Mouse (Mus musculus): ENCODE data around the gene Frmd6. TPM values are rescaled to one million over a fixed set of nuclear protein-coding genes. Genes with fewer than 3 reads are reported as not detected.

Gene Frmd6
- polyA plus RNA-seq (2017; shearing (Covaris generic)), result 11.4 TPM

DNA sequence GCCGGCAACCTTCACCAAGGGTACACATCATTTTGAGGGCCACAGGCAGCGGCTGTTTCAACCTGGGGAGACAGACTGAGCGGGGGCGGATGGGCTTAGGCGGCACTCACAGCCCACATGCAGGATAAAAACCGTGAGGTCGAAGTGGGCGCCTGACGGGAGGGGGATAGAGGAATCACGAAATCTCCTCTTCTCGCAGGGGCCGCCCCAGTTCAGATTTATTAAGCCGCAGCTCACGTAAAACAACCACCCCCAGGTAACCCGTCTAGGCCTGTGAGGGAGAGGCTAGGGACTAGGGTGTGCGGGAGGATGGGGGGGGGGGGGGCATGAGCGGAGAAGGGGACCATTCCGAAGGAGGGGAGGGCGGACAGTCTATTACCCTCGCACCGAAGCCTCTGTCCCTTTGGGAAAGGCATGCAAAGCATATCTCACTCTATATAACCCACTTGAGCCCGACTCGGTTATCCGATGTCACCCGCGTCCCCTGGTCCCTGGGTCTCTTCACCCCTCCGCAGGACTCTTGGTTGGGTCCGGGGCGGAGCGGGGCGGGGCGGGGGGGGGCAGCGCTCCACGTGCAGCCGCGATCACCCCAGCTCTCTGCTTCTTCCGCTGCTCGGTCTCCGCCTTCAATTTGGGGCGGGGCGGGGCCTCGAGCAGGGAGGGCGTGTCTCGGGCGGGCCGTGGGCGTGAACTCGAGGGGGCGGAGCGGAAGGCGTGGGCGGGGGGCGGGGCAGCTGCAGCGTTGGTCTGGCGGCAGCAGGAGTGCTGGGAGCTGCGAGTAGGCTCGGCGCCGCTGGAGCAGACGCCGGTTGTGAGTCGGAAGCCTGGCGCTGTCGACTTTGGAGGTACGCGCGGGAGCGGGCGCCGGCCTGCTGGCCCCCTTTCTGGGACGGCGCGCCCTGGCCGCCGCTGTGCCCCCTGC, at the start of gene Frmd6:
Gene Frmd6, plus strand, starts transcription at position 786 of the 922 bp plus-strand sequence.

DNA sequence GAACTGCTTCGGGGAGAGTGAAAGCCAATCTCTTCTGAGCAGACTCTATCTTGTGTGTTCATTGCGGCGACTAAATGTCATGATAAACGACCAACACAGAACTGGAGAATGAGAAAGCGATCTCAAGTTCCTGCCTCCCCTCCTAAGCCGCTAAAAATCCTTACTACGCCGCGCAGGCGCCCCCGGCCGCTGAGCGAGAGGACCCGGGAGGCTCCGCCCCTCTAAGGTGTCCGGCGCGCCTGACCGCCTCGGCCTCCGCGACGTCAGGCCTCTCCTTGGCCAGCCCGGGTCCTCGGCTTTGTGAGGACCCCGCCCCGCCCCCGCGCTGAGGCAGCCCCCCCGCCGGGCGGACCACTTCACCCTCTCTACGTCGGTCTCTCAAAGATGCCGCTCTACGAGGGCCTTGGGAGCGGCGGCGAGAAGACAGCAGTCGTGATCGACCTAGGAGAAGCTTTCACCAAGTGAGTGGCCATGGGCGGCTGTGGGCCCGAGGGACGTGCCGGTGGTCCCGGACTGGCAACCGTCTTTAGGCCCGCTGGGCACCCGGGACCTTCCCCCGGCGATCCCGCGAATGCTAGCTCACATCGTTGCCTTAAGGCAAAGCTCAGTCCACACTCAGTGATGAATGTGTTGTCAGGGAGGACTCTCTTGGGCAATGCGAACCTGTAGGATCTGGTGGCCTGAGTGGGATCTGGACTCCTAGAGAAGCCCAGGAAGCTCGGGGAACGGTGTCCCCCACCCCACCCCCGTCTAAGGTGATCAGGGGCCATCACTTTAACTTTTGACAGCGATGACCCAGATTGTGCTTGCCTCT, 112.5 kb downstream of the Frmd6 start, which contains the start of gene Actr10:
Gene Actr10, plus strand, starts transcription at position 287 of the 814 bp plus-strand sequence.

Other genes starting within 250 kb of the Frmd6 start
- 196 TPM for gene Actr10, start 112.3 kb downstream of the Frmd6 start, polyA plus RNA-seq (2017; shearing (Covaris generic))
- 320 TPM for gene Psma3, start 149.1 kb downstream of the Frmd6 start, polyA plus RNA-seq (2017; shearing (Covaris generic))
- 173 TPM for gene Arid4a, start 190.5 kb downstream of the Frmd6 start, polyA plus RNA-seq (2017; shearing (Covaris generic))